21 mouse cellular contexts compared by ENCODE assay signal in genomic region chr15:3381413-3381812, GRCm38 (mm10).
"Had no signal": no experiment of that assay in that cellular context is flagged by ENCODE, and none has a peak within 500 bp of the region (broad histone marks: within the 10 kb centered on the region; RNA-seq: fewer than 3 reads in every experiment).

No protein-coding gene starts in this region.

- H3K4me3 ChIP-seq: hindbrain, embryonic 12.5 days; limb, embryonic 12.5 days; liver, embryonic 15.5 days; megakaryocyte, embryonic 14.5 days; neural tube, embryonic 13.5 days had no signal

- H3K4me2 ChIP-seq: hindbrain, embryonic 12.5 days; limb, embryonic 12.5 days; liver, embryonic 15.5 days; midbrain, embryonic 11.5 days; neural tube, embryonic 13.5 days had no signal

- H3K36me3 ChIP-seq: hindbrain, embryonic 12.5 days; limb, embryonic 12.5 days; liver, embryonic 15.5 days; neural tube, embryonic 13.5 days had no signal

- ATAC-seq: hindbrain, embryonic 16.5 days; inflammation-experienced regulatory T-cells, adult 6 months; midbrain, embryonic 16.5 days had no signal

- H3K27me3 ChIP-seq: hindbrain, embryonic 12.5 days; limb, embryonic 12.5 days; liver, embryonic 15.5 days; megakaryocyte, embryonic 14.5 days; neural tube, embryonic 13.5 days had no signal

- H3K9ac ChIP-seq: hindbrain, embryonic 12.5 days; limb, embryonic 12.5 days; liver, embryonic 15.5 days; neural tube, embryonic 13.5 days had no signal

- H3K27ac ChIP-seq: hindbrain, embryonic 12.5 days; kidney, postnatal 0 days; limb, embryonic 12.5 days; liver, embryonic 15.5 days; macrophage; neural tube, embryonic 13.5 days had no signal

- H3K9me3 ChIP-seq: hindbrain, embryonic 12.5 days; limb, embryonic 12.5 days; liver, embryonic 15.5 days; megakaryocyte, embryonic 14.5 days; neural tube, embryonic 13.5 days had no signal

- H3K4me1 ChIP-seq: hindbrain, embryonic 12.5 days; limb, embryonic 12.5 days; liver, embryonic 15.5 days; megakaryocyte, embryonic 14.5 days; neural tube, embryonic 13.5 days had no signal

- DNase-seq: kidney, adult 9 months; kidney, postnatal 36 days; layer of hippocampus, adult 9-11 months; layer of hippocampus, postnatal 36 days; liver; retina, postnatal 1 day; right cerebral cortex, postnatal 4 days; spleen, adult 18-20 months; thymus, adult 2 months; thymus, postnatal 25 days had no signal
